Mouse (Mus musculus) kidney, embryonic 16.5 days (tissue): ENCODE results near the gene Ecd. TPM values are rescaled to one million over a fixed set of nuclear protein-coding genes. Genes with fewer than 3 reads are reported as not detected.

Experiments used
- ATAC-seq: fragments of 200-750 bp; cut with Nextera tagmentation; 2 replicates; pipeline ENCODE4 v1.8.0; 2017; ENCODE audit warnings: moderate TSS enrichment; ENCODE audit not compliant: low FRiP score, low TSS enrichment
- H3K27ac ChIP-seq: fragments of 300-500 bp; sonication (generic); 2 replicates; pipeline ENCODE4 v1.5.1; 2014; ENCODE audit warnings: low read length
- H3K27me3 ChIP-seq: fragments of 300-500 bp; sonication (generic); 2 replicates; pipeline ENCODE4 v1.6.1; 2014; ENCODE audit warnings: low read length, control low read depth, mixed read lengths; ENCODE audit not compliant: insufficient read depth
- H3K36me3 ChIP-seq: fragments of 300-500 bp; sonication (generic); 2 replicates; pipeline ENCODE4 v1.6.1; 2014; ENCODE audit warnings: low read length, control low read depth, mixed read lengths; ENCODE audit not compliant: insufficient read depth
- H3K4me1 ChIP-seq: fragments of 300-500 bp; sonication (generic); 2 replicates; pipeline ENCODE4 v1.6.1; 2014; ENCODE audit warnings: low read length, control low read depth, mixed read lengths; ENCODE audit not compliant: insufficient read depth
- H3K4me2 ChIP-seq: fragments of 300-500 bp; sonication (generic); replicated peaks from 2 replicates; pipeline ENCODE4 v1.6.1; 2014; ENCODE audit warnings: low read depth, low read length
- H3K4me3 ChIP-seq: fragments of 300-500 bp; sonication (generic); 2 replicates; pipeline ENCODE4 v1.5.1; 2014; ENCODE audit warnings: mild to moderate bottlenecking, low read length
- H3K9ac ChIP-seq: fragments of 300-500 bp; sonication (generic); replicated peaks from 2 replicates; pipeline ENCODE4 v1.6.1; 2014; ENCODE audit warnings: low read length
- H3K9me3 ChIP-seq: fragments of 300-500 bp; sonication (generic); 2 replicates; pipeline ENCODE4 v1.6.1; 2016; ENCODE audit warnings: low read length, control low read depth
- WGBS: fragments of 180-500 bp; shearing (Covaris S2); extraction: QIAGEN DNeasy Blood & Tissue Kit; methylation state at CpG from one replicate; pipeline ENCODE4 v1.1.7; 2014; 5-methylcytosine and 5-hydroxymethylcytosine counted together
- polyA plus RNA-seq: library from polyadenylated mRNA; unstranded; fragments of >200 nt; fragmentation: Nextera tagmentation; extraction: Ambion mirVana; gene quantifications from 2 replicates; pipeline ENCODE4 v1.2.1, GENCODE M21; 2015

Gene Ecd
- 60.9 and 61.9 TPM in 2 replicates for polyA plus RNA-seq

- H3K9me3 ChIP-seq: no peaks in the 10 kb centered on the region
- peak within 1 kb of the TSS; percentile 72 for H3K4me3 ChIP-seq
- peak within 1 kb of the TSS; percentile 77 for H3K4me2 ChIP-seq
- WGBS: 1% methylated on average over 42 of the region's 42 CpGs
- peaks cover 18% of the 10 kb centered on the region for H3K4me1 ChIP-seq
- peak within 1 kb of the TSS; percentile 93 for H3K27ac ChIP-seq
- peaks cover 13% of the 10 kb centered on the region for H3K36me3 ChIP-seq
- H3K27me3 ChIP-seq: no peaks in the 10 kb centered on the region
- H3K9ac ChIP-seq: peak within 1 kb of the TSS; percentile 98
- ATAC-seq: peak; percentile 99
These were observed at the start of gene Ecd, which contains the start of gene Fam149b for GRCm38 (mm10) chr14:20347991-20348541. Gene Ecd (minus strand): TSS chr14:20348121. Gene Fam149b (plus strand): TSS chr14:20348162.

DNA sequence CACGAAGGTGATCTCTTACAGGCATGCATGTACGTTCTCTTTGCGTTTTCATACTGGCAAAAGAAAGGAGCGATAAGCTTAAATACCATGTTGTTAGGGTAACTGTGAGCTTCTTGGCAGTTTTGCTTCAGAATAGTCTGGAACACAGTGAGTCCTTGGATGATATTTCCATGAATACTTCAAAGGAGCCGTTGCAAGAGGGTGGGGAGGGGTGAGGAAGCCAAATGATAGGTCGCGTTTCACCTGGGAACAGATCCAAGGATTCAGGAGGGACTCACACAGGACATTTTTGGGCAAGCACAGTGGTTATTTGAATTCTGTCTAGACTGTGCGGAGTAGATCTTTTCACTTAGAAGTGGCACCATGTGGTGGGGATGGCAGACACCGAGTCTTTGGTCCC lies 49.3 kb upstream of the Ecd start:
- WGBS: 85% methylated on average over 9 of the region's 9 CpGs
- Histone ChIP-seq H3K36me3 (no peaks in the 10 kb centered on the region), H3K27ac (no peak overlapping the region), H3K9ac (no peak overlapping the region), H3K27me3 (no peaks in the 10 kb centered on the region), H3K4me2 (no peak overlapping the region), H3K4me1 (peaks cover 5% of the 10 kb centered on the region; the same call in 1 of the 2 replicates), H3K4me3 (no peak overlapping the region), H3K9me3 (no peaks in the 10 kb centered on the region)
- ATAC-seq: no peak

GRCm38 (mm10) chr14:20393205-20393913 lies 45.4 kb upstream of the Ecd start, which contains the start of gene Mrps16:
Gene Mrps16 (minus strand): TSS chr14:20393634.
- Histone ChIP-seq H3K4me1 (peaks cover 10% of the 10 kb centered on the region; the same call in 1 of the 2 replicates), H3K9me3 (no peaks in the 10 kb centered on the region), H3K36me3 (peaks cover 12% of the 10 kb centered on the region; the same call in 1 of the 2 replicates), H3K4me2 (peak within 1 kb of the TSS; percentile 73), H3K4me3 (peak within 1 kb of the TSS; percentile 71), H3K27ac (peak within 1 kb of the TSS; percentile 91), H3K9ac (peak within 1 kb of the TSS; percentile 87), H3K27me3 (no peaks in the 10 kb centered on the region)
- WGBS: under 1% methylated on average over 68 of the region's 68 CpGs
- ATAC-seq: peak; percentile 98

DNA sequence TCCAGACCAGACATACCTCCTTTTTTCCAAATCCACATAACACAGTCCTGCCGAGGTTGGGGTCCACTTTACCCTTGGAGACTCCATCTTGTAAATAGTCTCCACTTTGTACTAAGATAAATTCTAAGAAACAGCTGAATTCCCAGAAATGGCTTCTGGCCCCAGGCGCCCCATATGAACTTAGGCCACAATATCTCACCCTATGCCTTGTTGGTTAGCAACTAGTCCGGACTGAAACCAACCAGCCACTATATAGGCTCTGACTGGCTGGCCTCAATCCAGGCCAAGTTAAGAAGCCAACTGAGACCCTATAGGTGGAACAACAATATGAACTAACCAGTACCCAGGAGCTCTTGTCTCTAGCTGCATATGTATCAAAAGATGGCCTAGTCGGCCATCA lies 44.4 kb upstream of the Ecd start:
- Histone ChIP-seq H3K4me1 (peaks cover 17% of the 10 kb centered on the region), H3K9me3 (no peaks in the 10 kb centered on the region), H3K27me3 (no peaks in the 10 kb centered on the region), H3K4me2 (peak overlapping the region; percentile 73), H3K36me3 (peaks cover 12% of the 10 kb centered on the region; the same call in 1 of the 2 replicates), H3K4me3 (peak overlapping the region; percentile 71), H3K9ac (no peak overlapping the region), H3K27ac (no peak overlapping the region)
- ATAC-seq: no peak
- 86% methylated on average over 3 of the region's 4 CpGs for WGBS

DNA sequence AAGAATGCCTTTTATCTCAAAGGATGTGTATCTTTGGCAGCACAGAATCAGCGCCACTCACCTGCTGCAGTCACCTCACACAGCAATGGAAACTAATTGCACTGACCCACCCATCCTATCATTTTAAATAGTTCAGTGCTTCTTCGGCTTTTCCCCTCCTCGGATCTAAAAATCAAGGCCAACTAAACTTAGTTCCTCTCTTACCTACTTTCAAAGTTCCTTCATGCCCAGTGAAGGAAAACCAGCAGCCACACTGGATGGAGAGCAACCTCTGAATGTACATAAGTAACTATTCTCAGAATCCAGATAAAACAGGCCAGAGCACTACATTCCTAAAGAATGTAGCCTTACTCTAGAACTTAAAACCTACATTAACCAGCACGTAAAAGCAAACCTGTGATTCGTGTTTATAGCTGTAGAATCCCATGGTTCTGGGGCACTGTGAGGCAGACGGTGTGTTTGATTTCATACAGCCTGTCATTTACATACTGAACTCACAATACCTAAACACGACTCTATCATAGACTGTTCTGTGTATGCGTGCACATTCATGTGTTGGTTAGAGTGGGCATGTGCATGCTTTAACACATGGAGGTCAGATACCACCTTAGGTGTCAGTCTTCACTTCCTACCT lies 41.6 kb upstream of the Ecd start:
- H3K9me3 ChIP-seq: no peaks in the 10 kb centered on the region
- H3K27ac ChIP-seq: no peak overlapping the region
- peak overlapping the region; percentile 84 for H3K4me2 ChIP-seq
- peaks cover 34% of the 10 kb centered on the region for H3K4me1 ChIP-seq
- H3K36me3 ChIP-seq: peaks cover 12% of the 10 kb centered on the region; the same call in 1 of the 2 replicates
- H3K9ac ChIP-seq: peak overlapping the region; percentile 88; the same call in 1 of the 2 replicates
- no peak for ATAC-seq
- 86% methylated on average over 8 of the region's 8 CpGs for WGBS
- no peaks in the 10 kb centered on the region for H3K27me3 ChIP-seq
- peak overlapping the region; percentile 81 for H3K4me3 ChIP-seq

- H3K4me3 ChIP-seq: peak within 1 kb of the TSS; percentile 81
- peak within 1 kb of the TSS; percentile 87 for H3K27ac ChIP-seq
- under 1% methylated on average over 59 of the region's 59 CpGs for WGBS
- peak within 1 kb of the TSS; percentile 84 for H3K4me2 ChIP-seq
- peaks cover 29% of the 10 kb centered on the region for H3K4me1 ChIP-seq
- H3K9me3 ChIP-seq: no peaks in the 10 kb centered on the region
- H3K36me3 ChIP-seq: peaks cover 15% of the 10 kb centered on the region; the same call in 1 of the 2 replicates
- no peaks in the 10 kb centered on the region for H3K27me3 ChIP-seq
- H3K9ac ChIP-seq: peak within 1 kb of the TSS; percentile 88
- ATAC-seq: peak; percentile 76
These were observed 40.7 kb upstream of the Ecd start, which contains the start of gene Dnajc9 for GRCm38 (mm10) chr14:20388441-20389129. Gene Dnajc9 (minus strand): TSS chr14:20388910.

GRCm38 (mm10) chr14:20379753-20380430 lies 32.0 kb upstream of the Ecd start:
- Histone ChIP-seq H3K27ac (no peak overlapping the region), H3K4me1 (no peaks in the 10 kb centered on the region), H3K4me2 (no peak overlapping the region), H3K9ac (no peak overlapping the region), H3K36me3 (peaks cover 32% of the 10 kb centered on the region), H3K4me3 (no peak overlapping the region), H3K27me3 (no peaks in the 10 kb centered on the region), H3K9me3 (no peaks in the 10 kb centered on the region)
- no peak for ATAC-seq
- WGBS: 83% methylated on average over 9 of the region's 9 CpGs

DNA sequence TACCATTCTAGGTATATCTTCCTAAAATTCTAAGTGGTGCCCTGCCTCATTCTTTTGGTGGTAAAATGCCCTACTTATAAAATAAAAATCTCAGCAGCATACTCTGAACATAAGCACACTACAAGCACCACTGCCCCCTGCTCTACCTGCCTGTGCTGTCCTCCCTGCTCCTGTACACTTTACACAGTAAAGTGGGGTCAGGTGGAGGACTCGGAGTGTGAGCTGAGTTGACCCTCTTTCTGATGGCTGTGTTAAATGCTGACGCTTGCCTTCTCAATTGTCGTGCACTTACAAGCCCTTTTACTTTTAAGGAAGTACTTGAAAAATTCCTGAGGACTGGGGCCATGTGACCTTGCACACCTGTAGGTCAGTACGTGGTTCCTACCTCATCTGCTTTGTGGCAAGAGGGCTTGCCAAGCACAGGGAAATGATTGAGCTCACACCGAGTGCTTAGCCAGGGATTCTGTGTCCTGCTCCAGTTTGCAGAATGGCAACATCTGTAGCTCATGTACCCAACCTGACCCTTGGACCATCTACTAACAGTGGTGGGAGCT lies 31.2 kb upstream of the Ecd start:
- Histone ChIP-seq H3K4me2 (no peak overlapping the region), H3K27ac (no peak overlapping the region), H3K4me3 (no peak overlapping the region), H3K9ac (no peak overlapping the region), H3K27me3 (no peaks in the 10 kb centered on the region), H3K9me3 (no peaks in the 10 kb centered on the region), H3K4me1 (no peaks in the 10 kb centered on the region), H3K36me3 (peaks cover 35% of the 10 kb centered on the region)
- ATAC-seq: no peak
- 82% methylated on average over 5 of the region's 5 CpGs for WGBS
